8 mouse cellular contexts compared by ENCODE assay signal in genomic region chr14:26669292-26670073, GRCm38 (mm10). TPM values are rescaled to one million over a fixed set of nuclear protein-coding genes. Genes with fewer than 3 reads are reported as not detected.
DNase-seq lines count a peak whose midpoint lies in the region; ATAC-seq lines count a peak whose summit lies in the region.

TSS of gene Pde12 (minus strand) at chr14:26669883.

- H3K27ac ChIP-seq in intestine, embryonic 14.5 days (ENCODE audit: low read depth): peak within 1 kb of the TSS; percentile 86

- peak within 1 kb of the TSS; percentile 82 for H3K9ac ChIP-seq in intestine, embryonic 14.5 days (ENCODE audit: low read length)

- DNase-seq in adrenal gland, adult 18-20 months (ENCODE audit: low spot score in 2 of 2): peak; percentile 76 to 82
- DNase-seq in embryo, embryonic 11 days: peak; percentile 94
- peak; percentile 81 for DNase-seq in gastrocnemius, postnatal 25 days
- peak; percentile 99 for DNase-seq in intestine, embryonic 14.5 days (ENCODE audit: low spot score)
- DNase-seq in left cerebral cortex, postnatal 14 days (ENCODE audit: low spot score in 2 of 2): peak; percentile 83 to 88
- DNase-seq in mesoderm, embryonic 11.5 days (ENCODE audit: low read depth, low spot score): peak; percentile 90
- peak; percentile 88 to 90 for DNase-seq in right cerebral cortex, postnatal 36 days (ENCODE audit: low spot score in 2 of 2)
- peak; percentile 93 for DNase-seq in yolk sac, embryonic 10.5 days (ENCODE audit: low spot score)

- H3K9me3 ChIP-seq in intestine, embryonic 14.5 days (ENCODE audit: control insufficient read depth, low read length): no peaks in the 10 kb centered on the region

- no peaks in the 10 kb centered on the region for H3K27me3 ChIP-seq in intestine, embryonic 14.5 days (replicated peaks; ENCODE audit: control insufficient read depth, insufficient read depth, low read length)

- peaks cover 19% of the 10 kb centered on the region for H3K36me3 ChIP-seq in intestine, embryonic 14.5 days (ENCODE audit: control insufficient read depth, insufficient read depth, low read length)

- peak within 1 kb of the TSS; percentile 100 for H3K4me3 ChIP-seq in intestine, embryonic 14.5 days (ENCODE audit: low read depth, low read length)

- H3K4me1 ChIP-seq in intestine, embryonic 14.5 days (replicated peaks; ENCODE audit: control insufficient read depth, insufficient read depth, low read length): peaks cover 12% of the 10 kb centered on the region; the same call in 1 of the 2 replicates

- intact Hi-C loops in left cerebral cortex, postnatal 14 days (cut with DNase I): loop anchor here (5.0 to 10.0 kb wide), 4 partner anchors 245 to 428 kb away; no protein-coding TSS in a partner anchor

- peak; percentile 91 for ATAC-seq in intestine, embryonic 14.5 days (replicated peaks; ENCODE audit: low FRiP score, low TSS enrichment, low read depth)

- peak within 1 kb of the TSS; percentile 86 for H3K4me2 ChIP-seq in intestine, embryonic 14.5 days (ENCODE audit: low read length)

- under 1% methylated on average over 69 of the region's 70 CpGs for WGBS in intestine, embryonic 14.5 days

RNA-seq across cellular contexts. Expression of gene Pde12, which starts in this region (rescaled TPM):
- total RNA-seq in adrenal gland, adult 18-20 months (2021): 10 to 100 TPM; 11.9 TPM
- 1 to 10 TPM; 2.9 to 3.1 TPM for total RNA-seq in gastrocnemius, postnatal 25 days (2021)
- 11.3 and 11.7 TPM in 2 replicates for polyA plus RNA-seq in intestine, embryonic 14.5 days (2014; fragmentation: Nextera tagmentation; extraction: Ambion mirVana)
- total RNA-seq in left cerebral cortex, postnatal 14 days (2021): 1 to 10 TPM; 8.5 to 9.2 TPM

Comparison
In these comparisons a context has a peak if more than half of its experiments do, and no peak if none do; other contexts are left out.
1. Peak in every context shown above with its lines: DNase-seq, ATAC-seq, H3K4me3 ChIP-seq and H3K27ac ChIP-seq.